Mouse (Mus musculus) thymus, postnatal 0 days (tissue): ENCODE results near the gene Fcer1g. TPM values are rescaled to one million over a fixed set of nuclear protein-coding genes. Genes with fewer than 3 reads are reported as not detected.

ENCODE experiments used
- DNase-seq: peaks from one replicate; pipeline ENCODE4 v3.0.0-alpha.2; 2015; ENCODE audit warnings: low spot score
- polyA plus RNA-seq: library from polyadenylated mRNA; unstranded; fragments of >200 nt; fragmentation: Nextera tagmentation; extraction: Ambion mirVana; gene quantifications from 2 replicates; pipeline ENCODE4 v1.2.1, GENCODE M21; 2015

Fcer1g gene
- polyA plus RNA-seq, 1 experiment from 2014 or later, result 93.8 TPM

DNA sequence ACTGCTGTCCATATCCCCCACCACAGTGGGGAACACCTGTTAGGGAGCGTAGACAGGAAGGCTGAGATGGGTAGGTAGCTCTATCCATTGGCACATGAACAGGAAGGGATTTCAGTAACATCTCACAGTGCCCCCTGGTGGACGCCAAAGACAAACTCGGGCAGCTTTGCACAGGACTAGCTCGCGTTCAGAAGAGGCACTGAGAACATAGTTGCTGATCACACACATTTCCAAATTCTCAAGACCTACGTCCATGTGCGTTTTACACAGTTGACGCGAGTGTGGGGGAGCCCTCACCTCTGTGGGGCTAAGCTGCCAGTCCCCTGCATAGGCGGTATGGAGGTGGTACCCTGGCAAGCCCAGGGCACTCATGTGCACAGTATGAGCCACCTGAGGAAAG, 13.3 kb downstream of the Fcer1g start:
- DNase-seq, result peak; percentile 82

DNA sequence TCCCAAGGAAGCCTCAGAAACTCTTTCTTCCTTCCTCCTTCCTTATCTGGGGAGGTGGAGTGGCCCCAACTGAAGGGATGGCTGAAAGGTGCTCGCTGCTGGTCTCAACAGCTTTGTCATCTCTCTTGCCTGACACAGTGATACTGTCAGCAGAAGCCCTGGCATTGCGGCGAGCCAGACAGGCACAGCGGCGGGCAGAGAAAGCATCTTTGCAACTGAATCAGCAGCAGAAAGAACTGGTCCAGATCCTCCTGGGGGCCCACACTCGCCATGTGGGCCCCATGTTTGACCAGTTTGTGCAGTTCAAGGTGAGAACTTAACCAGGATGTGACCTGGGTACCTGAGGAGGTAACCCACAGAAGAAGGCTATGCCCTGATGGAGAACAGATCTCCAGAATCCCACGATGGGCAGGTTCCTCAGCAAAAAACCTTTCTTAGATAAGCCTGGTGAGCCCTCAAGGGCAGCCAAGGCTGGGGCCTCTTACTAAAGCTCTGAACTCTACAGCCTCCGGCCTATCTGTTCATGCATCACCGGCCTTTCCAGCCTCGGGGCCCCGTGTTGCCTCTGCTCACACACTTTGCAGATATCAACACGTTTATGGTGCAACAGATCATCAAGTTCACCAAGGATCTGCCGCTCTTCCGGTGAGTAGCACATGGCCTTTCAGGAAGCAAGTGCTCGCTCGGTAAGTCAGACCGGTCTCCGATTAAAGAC, 17.8 kb downstream of the Fcer1g start:
- no peak for DNase-seq

DNA sequence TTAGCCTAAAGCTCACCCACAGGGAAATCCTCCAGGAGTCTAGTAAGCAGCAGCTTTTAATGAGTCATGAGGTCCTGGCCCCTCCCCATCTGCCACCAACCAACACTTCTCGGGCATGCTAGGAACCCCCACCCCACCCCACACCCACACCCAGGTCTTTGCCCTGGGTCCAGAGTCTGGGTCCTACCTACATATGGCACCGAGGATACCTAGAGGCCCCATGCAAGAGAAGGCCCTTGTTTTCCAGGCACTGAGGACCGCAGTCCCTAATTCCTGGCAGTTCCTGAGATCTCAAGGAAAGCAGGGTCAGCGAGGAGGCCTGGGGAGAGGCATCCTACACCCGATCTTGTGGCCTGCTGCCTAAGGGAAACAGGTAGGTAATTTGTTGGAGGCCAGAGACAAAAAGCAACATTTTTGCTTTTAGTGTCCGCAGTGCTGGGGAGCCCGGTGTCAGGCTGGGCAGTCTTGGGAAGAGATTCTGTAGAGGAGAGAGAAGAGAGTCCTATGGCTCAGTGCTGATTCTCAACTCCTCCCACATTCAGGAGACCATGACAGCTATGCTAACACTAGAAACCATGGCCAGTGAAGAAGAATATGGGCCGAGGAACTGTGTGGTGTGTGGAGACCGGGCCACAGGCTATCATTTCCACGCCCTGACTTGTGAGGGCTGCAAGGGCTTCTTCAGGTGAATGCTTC, 20.2 kb downstream of the Fcer1g start, which contains the start of gene Nr1i3:
TSS of gene Nr1i3 (plus strand) at position 170 of the 696 bp plus-strand sequence.
- no peak for DNase-seq

DNA sequence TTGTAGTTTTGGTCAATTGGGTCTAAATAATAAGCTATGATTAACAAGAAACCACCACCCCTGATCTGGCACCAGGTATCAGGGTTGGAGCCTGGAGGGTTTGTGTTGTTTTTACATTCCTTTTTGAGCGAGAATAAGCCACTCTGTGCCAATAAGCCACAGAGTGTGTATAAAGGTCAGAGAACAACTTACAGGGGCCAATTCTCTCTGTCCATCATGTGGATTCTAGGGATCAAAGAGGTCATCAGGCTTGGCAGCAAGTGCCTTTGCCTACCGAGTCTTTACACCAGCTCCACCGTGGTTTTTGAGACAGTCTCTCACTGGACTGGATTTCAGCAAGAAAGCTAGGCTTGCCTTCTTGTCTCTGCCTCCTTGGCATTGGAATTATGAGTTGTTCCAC, 21.3 kb downstream of the Fcer1g start:
- no peak for DNase-seq

DNA sequence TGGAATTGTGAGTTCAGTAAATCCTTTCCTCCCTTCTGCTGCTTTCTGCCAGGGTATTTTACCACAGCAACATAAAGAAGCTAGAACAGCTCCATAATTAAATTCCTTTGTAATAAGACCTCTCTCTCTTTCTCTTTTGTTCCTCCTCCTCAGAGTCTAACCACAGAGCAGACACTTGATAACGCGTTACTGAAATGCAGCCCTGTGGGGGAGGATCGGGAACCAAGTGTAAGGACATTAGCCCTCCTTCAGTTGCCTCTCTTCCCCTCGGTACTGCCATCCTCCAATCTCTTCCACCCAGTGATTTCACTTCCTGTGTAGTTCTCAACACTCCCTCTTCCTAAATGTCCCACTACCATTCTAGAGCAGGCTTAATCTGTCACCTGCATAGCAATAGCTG, 24.8 kb downstream of the Fcer1g start:
- no peak for DNase-seq

DNA sequence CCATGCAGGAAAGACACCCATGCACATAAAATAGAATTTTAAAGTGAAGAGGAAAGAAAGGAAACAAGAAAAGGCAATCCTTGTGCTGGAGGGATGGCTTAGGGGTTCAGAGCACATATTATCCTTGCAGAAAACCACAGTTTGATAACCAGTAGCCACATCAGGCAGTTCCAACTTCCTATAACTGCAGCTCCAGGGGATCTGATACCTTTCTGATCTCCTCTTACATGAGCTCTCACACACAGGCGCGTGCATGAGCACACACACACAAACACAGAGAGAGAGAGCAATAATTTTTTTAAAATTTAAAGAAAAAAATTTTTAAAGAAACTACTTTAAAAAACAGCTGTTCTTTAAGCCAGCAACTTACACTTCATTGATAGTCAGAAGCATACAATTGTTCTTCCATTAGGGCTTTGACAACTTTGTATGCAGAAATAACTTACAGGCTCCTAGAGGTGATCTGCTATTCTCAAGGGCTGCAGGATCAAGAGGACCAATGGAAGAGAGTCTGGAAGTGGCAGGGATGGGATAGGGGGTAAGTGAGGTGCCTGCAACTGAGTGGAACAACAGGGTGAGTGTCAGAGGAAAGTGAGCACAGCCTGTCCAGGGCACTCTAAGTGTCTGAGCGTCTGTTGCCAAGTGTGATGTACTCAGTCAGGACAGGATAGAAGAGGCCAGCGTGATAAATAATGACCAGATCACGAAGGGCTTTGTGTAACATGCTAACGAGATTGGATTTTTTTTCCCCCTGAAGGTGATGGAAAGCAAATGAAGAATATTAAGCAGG, 28.3 kb downstream of the Fcer1g start:
- DNase-seq, result no peak

DNA sequence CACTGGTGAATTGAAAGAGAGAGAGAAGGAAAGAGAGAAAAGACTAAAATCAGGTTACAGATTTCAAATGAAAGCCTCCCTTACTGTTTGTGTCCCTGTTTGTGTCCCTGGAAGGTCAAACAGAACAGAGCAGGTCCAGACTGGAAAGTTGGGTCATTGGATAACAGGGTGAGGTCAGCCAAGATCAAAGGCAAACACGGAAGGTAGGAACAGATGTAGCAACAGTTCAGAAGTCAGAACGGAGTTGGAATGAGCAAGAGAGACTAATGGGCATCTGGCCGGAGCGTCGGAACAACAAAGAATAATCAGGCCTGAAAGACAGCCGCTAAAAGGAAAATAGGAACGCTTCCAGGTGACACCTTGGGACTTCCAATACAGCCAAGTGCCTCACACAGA, 29.9 kb downstream of the Fcer1g start:
- no peak for DNase-seq

DNA sequence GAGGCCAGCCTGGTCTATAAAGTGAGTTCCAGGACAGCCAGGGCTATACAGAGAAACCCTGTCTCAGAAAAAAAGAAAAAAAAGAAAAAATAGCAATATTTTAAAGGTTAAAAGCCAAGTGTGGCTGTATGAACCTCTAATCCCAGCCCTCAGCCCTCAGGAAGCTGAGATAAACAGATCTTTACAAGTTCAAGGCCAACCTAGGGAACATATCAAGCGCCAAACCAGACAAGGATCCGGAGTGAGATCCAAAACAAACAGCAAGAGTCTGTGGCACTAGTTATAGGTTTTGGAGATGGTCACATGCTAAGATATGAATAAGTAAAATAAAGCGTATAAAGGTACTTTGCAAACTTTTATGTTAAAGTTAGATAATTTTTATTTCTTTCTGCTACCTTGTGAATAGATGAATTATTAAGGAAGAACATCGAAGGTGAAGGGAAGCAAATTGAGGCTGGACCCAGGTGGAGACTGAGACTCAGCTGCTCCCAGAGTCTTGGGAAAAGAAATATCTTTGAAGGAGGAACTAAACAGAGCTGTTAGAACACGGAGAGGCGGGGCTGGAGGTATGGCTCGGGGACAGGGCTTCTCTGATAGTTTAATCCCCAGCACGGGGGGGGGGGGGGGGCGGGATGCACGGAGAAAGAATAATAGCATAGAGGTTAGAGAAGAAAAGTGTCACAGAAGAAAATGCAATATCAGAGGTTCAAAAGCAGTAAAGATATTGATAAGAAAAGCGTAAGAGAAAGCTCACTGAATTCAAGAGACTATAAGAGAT, 30.5 kb downstream of the Fcer1g start:
- DNase-seq, result no peak

DNA sequence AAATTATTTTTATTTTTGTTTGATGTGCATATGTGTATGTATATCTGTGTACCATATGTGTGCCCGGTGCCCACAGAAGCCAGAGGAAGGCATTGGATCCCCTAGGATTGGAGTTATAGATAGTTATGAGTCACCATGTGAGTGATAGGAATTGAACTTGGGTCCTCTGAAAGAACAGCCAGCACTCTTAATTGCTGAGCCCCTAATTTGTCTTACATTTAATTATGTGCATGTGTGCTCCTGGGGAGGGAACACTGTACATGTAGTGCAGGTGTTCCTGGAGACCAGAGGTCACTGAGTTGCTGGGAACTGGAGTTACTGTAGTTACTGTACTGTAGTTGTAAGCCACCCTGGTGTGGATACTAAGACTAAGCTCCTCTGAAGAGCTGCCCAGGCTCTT, 33.4 kb downstream of the Fcer1g start:
- DNase-seq, result no peak

DNA sequence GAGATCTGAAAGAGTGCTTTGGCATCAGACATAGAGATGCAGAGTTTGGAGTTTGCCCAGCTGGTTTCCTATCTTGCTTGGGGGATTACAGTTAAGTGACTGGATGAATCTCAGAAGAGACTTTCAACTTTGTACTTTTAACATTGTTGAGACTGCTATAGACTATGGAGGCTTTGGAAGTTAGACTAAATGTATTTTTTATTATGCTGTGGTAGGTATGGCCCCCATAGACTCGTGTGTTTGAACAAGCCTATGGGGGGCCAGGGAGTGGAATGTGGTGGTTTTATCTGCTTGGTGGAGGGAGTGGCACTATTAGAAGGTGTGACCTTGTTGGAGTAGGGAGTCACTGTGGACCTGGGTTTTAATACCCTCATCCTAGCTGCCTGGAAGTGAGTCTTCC, 34.6 kb downstream of the Fcer1g start:
- DNase-seq, result no peak

DNA sequence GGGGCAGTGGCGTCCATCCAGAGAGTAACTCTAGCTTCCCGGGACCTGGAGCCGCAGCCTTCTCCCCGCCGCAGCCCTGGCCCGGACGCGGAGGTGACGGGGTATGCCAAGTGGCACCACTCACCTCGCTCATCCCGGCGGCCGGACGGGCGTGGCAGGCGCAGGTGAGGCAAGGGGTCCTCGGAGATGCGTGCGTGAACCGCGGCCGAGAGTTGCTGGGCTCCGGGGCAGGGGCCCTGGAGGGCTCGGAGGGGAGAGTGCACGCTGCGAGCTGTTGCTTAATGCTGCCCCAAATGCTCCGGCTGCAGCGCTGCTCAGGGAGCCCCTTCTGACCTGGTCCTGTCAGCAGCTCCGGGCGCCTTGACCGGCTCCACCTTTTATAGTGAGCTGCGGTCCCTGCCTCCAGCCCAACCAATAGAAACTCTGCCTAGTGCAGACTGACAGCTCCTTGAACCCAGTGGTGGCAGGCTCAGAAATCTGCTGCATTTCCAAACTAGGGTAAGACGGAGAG, 38.2 kb downstream of the Fcer1g start, which contains the start of gene Pcp4l1:
TSS of gene Pcp4l1 (minus strand) at position 382 of the 511 bp plus-strand sequence.
- no peak for DNase-seq

DNA sequence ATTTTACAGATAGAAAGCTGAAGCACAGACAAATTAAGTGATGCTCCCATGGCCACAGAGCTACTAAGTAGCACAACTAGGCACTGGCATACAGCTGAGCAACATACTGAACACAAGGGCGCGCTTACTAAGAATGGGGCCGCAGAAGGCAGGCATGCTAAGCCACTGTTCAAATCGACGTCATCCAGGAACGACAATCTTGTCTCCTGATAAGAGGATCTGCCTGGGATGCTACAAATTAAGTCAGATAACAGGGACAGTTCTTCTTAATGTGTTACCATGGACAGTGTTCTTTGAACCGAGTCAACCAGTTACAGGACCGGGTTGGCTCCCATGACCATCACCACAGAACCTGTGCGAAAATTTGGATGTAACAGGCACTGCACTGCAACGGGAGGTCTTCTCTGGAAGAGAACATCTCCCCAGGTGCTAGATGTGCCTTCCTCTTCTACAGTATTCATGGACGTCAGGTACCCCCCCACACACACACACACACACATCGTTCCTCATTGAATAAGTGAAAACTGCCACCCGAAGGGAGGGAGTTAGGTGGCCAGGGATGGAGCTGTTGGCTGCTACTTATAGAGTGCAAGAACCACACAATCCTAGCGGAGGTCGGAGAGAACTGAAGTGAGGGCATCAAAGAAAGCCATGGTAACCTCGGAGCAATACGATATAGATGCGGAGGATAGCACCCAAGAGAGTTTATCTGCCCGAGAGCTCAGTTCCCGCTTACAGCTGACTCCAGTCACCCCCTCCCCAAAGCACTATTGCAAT, 38.9 kb downstream of the Fcer1g start:
- DNase-seq, result no peak

DNA sequence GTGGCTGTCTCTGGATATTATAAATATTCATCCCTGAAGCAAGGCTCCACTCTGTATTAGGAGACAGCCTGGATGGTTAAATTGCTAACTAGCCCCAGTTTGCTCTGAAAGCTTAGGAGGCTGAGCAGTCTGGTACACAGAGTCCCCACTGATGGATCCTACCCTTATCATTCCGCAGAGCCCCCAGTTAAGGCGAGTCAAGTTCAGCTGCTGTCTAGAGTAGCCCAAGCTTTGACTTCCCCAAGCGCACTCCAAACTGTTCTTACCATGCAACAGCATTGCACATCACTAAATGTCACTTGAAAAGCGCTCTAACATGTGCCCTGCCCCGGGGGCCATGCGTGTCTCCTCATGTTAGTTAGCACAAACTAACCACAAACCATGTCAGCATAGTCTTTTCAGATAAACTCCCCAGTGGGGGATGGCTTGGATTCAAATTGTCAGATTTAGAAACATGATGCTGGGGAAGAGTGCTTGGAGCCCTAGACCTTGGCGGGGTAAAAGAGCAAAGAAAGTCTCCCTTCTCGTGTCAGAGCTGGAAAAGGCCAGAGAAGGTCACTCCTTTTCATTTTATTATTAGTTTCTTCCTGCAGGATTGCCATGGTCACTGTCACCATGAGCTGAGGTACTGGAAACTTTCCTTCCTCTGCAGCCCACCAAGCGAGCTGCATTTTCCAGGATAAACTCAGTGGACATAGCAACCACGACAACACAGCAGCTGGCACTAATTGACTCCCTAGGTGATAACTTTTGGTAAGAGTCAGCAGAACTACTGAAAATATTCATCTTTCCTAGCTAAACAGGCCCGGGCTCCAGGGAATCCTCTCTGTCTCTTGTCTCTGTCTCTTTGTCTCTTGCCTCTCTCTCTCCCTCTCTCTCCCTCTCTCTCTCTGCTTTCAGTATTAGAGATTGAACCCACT, 40.0 kb downstream of the Fcer1g start:
- DNase-seq, result no peak

DNA sequence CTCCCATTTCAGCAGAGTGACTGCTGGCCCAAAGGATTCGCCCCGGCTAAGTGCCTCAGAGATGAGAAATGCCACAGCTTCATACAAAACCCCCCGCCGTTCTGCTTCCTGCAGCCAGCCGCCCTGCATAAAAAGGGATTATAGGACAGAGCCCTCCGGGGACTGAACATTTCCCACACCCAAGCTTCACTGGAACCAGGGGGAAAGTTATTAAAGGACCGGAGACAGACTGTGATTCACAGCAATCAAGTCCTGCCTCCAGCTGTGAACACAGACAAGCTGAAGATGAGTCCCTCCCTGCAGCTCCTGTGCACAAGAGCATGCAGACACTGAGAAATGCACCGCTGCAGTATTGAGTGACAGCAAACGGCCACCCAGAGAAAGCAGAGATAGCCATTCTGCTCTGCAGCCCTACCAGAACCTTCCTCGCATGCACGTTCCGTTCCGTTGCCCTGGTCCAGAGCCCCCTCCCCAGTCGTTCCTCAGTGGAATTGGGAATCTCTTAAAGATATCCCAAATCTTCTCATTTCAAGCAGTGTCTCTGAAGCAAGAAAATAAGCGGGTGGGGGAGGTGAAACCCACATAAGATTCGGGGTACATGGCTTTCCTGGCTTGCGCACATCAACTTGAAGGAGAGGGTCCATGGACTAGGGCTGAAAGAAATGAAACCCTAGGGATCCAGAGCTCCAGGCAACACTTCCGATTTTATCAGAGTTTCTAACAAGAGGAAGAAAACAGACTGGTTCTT, 40.9 kb downstream of the Fcer1g start:
- DNase-seq, result no peak

DNA sequence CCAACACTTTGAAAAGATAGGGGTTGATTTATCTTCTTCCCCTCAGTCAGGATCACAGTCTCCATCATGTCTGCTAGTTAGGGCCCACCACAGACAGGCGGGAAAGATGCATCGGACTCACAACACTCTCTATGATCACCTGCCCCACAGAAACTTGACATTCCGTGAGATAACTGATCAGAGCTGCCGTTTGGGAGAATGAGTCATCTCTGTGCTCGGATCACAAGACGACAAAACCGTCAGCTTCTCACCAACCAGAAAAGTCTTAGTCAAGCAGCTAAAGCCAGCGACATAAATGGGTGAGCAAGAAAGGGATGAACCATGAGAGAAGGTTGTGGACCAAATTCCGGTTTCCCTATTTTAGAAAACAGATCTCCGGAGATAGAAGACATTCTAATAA, 41.9 kb downstream of the Fcer1g start:
- no peak for DNase-seq

DNA sequence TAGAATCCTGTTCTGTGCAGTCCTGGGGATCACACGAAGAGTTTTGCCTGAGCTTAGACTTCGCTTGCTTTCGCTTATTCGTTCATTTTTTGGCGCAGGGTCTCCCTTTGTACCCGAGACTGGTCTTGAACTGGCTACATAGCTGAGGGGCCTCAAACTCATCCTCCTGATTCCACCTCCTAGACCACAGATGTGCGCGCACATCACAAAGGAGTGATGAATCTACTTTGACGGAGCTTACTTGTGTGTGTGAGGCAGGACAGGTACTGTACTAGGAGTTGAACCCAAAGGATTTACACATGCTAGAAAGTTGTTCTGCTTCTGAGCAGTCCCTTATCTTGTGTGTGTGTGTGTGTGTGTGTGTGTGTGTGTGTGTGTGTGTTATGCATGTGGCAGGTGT, 43.3 kb downstream of the Fcer1g start:
- no peak for DNase-seq

DNA sequence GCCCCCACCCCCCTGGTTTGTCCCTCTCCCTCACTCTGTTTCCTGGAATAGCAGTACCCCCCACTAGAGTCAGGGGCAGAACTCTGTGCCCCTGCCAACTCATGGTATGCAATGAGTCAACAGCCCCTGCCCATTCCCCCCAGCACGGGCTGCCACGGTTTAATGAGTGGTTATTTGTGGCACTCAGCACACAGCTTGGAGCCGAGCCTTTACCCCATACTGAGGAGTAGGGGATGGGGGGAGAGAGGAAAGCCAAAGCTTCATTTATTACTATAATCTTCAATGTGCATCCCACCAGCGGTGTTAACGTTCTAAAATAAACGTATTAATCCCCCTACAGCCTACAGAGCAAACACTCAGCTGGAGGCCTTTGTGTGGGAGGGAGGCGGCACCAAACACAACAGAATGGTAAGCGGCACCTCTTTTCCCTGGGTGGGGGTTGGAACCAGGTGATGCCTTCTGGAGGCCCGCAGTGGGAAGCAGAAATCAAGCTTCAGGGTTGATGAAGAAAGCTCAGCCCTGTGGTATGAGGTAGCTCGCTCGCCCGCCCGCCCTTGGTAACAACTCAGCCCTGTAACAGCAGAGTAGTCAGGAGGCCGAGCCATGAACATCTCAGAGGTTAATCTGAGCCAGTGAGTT, 44.6 kb downstream of the Fcer1g start:
- DNase-seq, result no peak

DNA sequence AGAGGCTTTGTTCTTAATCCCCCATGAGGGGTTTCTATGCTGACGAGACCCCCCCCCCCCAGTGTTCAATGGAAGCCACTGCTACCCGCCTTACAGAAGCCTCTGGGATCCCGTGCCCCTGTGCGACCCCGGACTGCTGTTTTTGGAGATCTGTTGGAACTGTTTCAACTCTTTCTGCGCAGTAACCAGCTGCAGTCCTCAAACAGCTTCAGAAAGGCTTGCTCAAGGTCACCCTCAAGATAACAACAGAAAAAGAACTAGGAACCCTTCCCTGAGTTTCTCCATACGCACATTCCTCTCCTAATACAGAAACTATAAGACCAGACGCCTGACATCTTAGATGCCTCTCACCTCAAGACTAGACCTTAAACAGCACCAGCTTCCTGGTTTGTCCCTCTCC, 45.1 kb downstream of the Fcer1g start:
- no peak for DNase-seq
